ENCODE assay signal across 9 mouse cellular contexts in genomic region chr6:118922328-118923211, GRCm38 (mm10).
A peak's percentile ranks its signal among the peaks of the same experiment; 100 is the strongest.
DNase-seq lines count a peak whose midpoint lies in the region; ATAC-seq lines count a peak whose summit lies in the region.
"Had no signal": no experiment of that assay in that cellular context is flagged by ENCODE, and none has a peak within 500 bp of the region (broad histone marks: within the 10 kb centered on the region; RNA-seq: fewer than 3 reads in every experiment).

No protein-coding gene starts in this region.

- H3K4me3 ChIP-seq in intestine, embryonic 14.5 days (ENCODE audit: low read depth, low read length) = no peak overlapping the region

- intact Hi-C loops in left cerebral cortex, postnatal 14 days (cut with DNase I) = loop anchor here (2.0 to 10.0 kb wide), 2 partner anchors 182 to 278 kb away; no protein-coding TSS in a partner anchor

- H3K36me3 ChIP-seq in intestine, embryonic 14.5 days (ENCODE audit: control insufficient read depth, insufficient read depth, low read length) = no peaks in the 10 kb centered on the region

- H3K27me3 ChIP-seq in intestine, embryonic 14.5 days (replicated peaks; ENCODE audit: control insufficient read depth, insufficient read depth, low read length) = 0 out of 2 replicates have a peak, but pooled peaks cover 4% of the 10 kb centered on the region

- H3K27ac ChIP-seq in intestine, embryonic 14.5 days (ENCODE audit: low read depth) = no peak overlapping the region
- H3K27ac ChIP-seq: macrophage had no signal

- no peaks in the 10 kb centered on the region for H3K9me3 ChIP-seq in intestine, embryonic 14.5 days (ENCODE audit: control insufficient read depth, low read length)

- H3K4me2 ChIP-seq in intestine, embryonic 14.5 days (ENCODE audit: low read length) = no peak overlapping the region

- peak; percentile 78 for DNase-seq in adipocyte (ENCODE audit: low spot score)
- peak; percentile 88 to 93 for DNase-seq in cerebellum, postnatal 25 days
- peak; percentile 33 to 50 for DNase-seq in gastrocnemius, adult 8-10 months (ENCODE audit: low spot score in 2 of 2)
- peak; percentile 93 for DNase-seq in intestine, embryonic 14.5 days (ENCODE audit: low spot score)
- DNase-seq in left cerebral cortex, postnatal 14 days (ENCODE audit: low spot score in 2 of 2) = peak; percentile 60 to 82
- DNase-seq in right cerebral cortex, postnatal 4 days = peak; percentile 80
- peak; percentile 63 to 78 for DNase-seq in urinary bladder, postnatal 4 days (ENCODE audit: low spot score in 2 of 2)

- peak; percentile 78 for ATAC-seq in intestine, embryonic 14.5 days (replicated peaks; ENCODE audit: low FRiP score, low TSS enrichment, low read depth)
- peak; percentile 76 for ATAC-seq in megakaryocyte-erythroid progenitor cell, adult 5-6 weeks (replicated peaks; ENCODE audit: low FRiP score, low TSS enrichment, poor library complexity, severe bottlenecking)

- WGBS in intestine, embryonic 14.5 days = 21% methylated on average over 13 of the region's 13 CpGs

- H3K9ac ChIP-seq in intestine, embryonic 14.5 days (ENCODE audit: low read length) = no peak overlapping the region

- 0 out of 2 replicates have a peak, but pooled peaks cover 3% of the 10 kb centered on the region for H3K4me1 ChIP-seq in intestine, embryonic 14.5 days (replicated peaks; ENCODE audit: control insufficient read depth, insufficient read depth, low read length)

Comparison
In these comparisons a context has a peak if more than half of its experiments do, and no peak if none do; other contexts are left out.
1. DNase-seq: peak in every context shown above with its lines; median percentile 93 in intestine, embryonic 14.5 days; 90 in cerebellum, postnatal 25 days; 80 in right cerebral cortex, postnatal 4 days; 78 in adipocyte; 71 in left cerebral cortex, postnatal 14 days; 70 in urinary bladder, postnatal 4 days; 42 in gastrocnemius, adult 8-10 months.